8 mouse cellular contexts compared by ENCODE assay signal in genomic region chr2:119289014-119289416, GRCm38 (mm10). TPM values are rescaled to one million over a fixed set of nuclear protein-coding genes. Genes with fewer than 3 reads are reported as not detected.
A peak's percentile ranks its signal among the peaks of the same experiment; 100 is the strongest.
DNase-seq lines count a peak whose midpoint lies in the region; ATAC-seq and TF ChIP-seq lines count a peak whose summit lies in the region.

No protein-coding gene starts in this region.

- peaks cover 49% of the 10 kb centered on the region for H3K79me2 ChIP-seq in macrophage (ENCODE audit: inconsistent target)

- H3K36me3 ChIP-seq in hindbrain, embryonic 10.5 days = peaks cover 42% of the 10 kb centered on the region
- H3K36me3 ChIP-seq in macrophage (ENCODE audit: inconsistent target) = peaks cover 37% of the 10 kb centered on the region
- H3K36me3 ChIP-seq in stomach, embryonic 15.5 days = peaks cover 25% of the 10 kb centered on the region

- peak overlapping the region; percentile 77 for H3K9ac ChIP-seq in stomach, embryonic 15.5 days

- TF ChIP-seq CTCF in cortical plate, adult 2 months (IDR thresholded peaks at IDR 0.05; ENCODE audit: extremely low read depth, insufficient read depth, low read length) = no peak

- H3K9me3 ChIP-seq in hindbrain, embryonic 10.5 days = no peaks in the 10 kb centered on the region
- no peaks in the 10 kb centered on the region for H3K9me3 ChIP-seq in stomach, embryonic 15.5 days

- WGBS in hindbrain, embryonic 10.5 days = 4% methylated on average over 11 of the region's 11 CpGs
- 2% methylated on average over 11 of the region's 11 CpGs for WGBS in macrophage (ENCODE audit: missing documents)
- 2% methylated on average over 11 of the region's 11 CpGs for WGBS in stomach, embryonic 15.5 days

- H3K4me3 ChIP-seq in cortical plate, adult 2 months (ENCODE audit: insufficient read depth, low read length) = peak overlapping the region; percentile 66
- peak overlapping the region; percentile 76 for H3K4me3 ChIP-seq in hindbrain, embryonic 10.5 days
- H3K4me3 ChIP-seq in macrophage (ENCODE audit: inconsistent target) = peak overlapping the region; percentile 98
- peak overlapping the region; percentile 78 for H3K4me3 ChIP-seq in stomach, embryonic 15.5 days (replicated peaks)

- H3K4me1 ChIP-seq in cortical plate, adult 2 months (ENCODE audit: control insufficient read depth, insufficient read depth, low read length) = peaks cover 3% of the 10 kb centered on the region; the same call in 1 of the 2 replicates
- H3K4me1 ChIP-seq in hindbrain, embryonic 10.5 days (replicated peaks) = peaks cover 26% of the 10 kb centered on the region
- H3K4me1 ChIP-seq in stomach, embryonic 15.5 days = peaks cover 14% of the 10 kb centered on the region

- no peak for TF ChIP-seq POLR2A in cortical plate, adult 2 months (IDR thresholded peaks at IDR 0.05; ENCODE audit: extremely low read depth, insufficient read depth, low read length)

- H3K27ac ChIP-seq in cortical plate, adult 2 months (ENCODE audit: insufficient read depth, low read length) = no peak overlapping the region
- H3K27ac ChIP-seq in hindbrain, embryonic 10.5 days = peak overlapping the region; percentile 83
- peak overlapping the region; percentile 99 for H3K27ac ChIP-seq in macrophage
- peak overlapping the region; percentile 80; the same call in 1 of the 2 replicates for H3K27ac ChIP-seq in stomach, embryonic 15.5 days

- peak overlapping the region; percentile 89 for H3K4me2 ChIP-seq in stomach, embryonic 15.5 days

- peak; percentile 55 for DNase-seq in layer of hippocampus, adult 9-11 months
- DNase-seq in layer of hippocampus, adult 8-10 months (ENCODE audit: low spot score in 2 of 2) = no peak
- no peak for DNase-seq in hindbrain, embryonic 10.5 days (ENCODE audit: low spot score)
- no peak for DNase-seq in left cerebral cortex, adult 9 months (ENCODE audit: low spot score in 2 of 2)
- no peak for DNase-seq in kidney, adult 9 months

- H3K27me3 ChIP-seq in hindbrain, embryonic 10.5 days (ENCODE audit: insufficient read depth, poor library complexity, severe bottlenecking) = peaks cover 8% of the 10 kb centered on the region
- no peaks in the 10 kb centered on the region for H3K27me3 ChIP-seq in stomach, embryonic 15.5 days (replicated peaks)

- ATAC-seq in stomach, embryonic 15.5 days (ENCODE audit: insufficient read depth, low FRiP score, low read depth) = no peak

RNA-seq across cellular contexts. Expression of gene Vps18, which starts 0.5 kb away (rescaled TPM):
- total RNA-seq in layer of hippocampus, adult 8-10 months (2022) = 10 to 100 TPM; 42.9 to 47.2 (median 45.5) TPM
- polyA plus RNA-seq in cortical plate, adult 2 months (2012; rRNA removed) = 32.2 and 33.0 TPM in 2 replicates
- 23.1 and 26.7 TPM in 2 replicates for polyA plus RNA-seq in hindbrain, embryonic 10.5 days (2016; fragmentation: Nextera tagmentation; extraction: Ambion mirVana)
- 100 to 1,000 TPM in 1 of 26 experiments, 10 to 100 TPM in 25; 26.7 to 107 (median 64.1) TPM for total RNA-seq in macrophage (2018; cell fraction: chromatin; rRNA removed)
- total RNA-seq in macrophage (2018; cell fraction: cytosol; rRNA removed) = 10 to 100 TPM; 31.6 to 81.3 (median 49.4) TPM
- 100 to 1,000 TPM in 5 of 26 experiments, 10 to 100 TPM in 21; 37.7 to 114 (median 79.0) TPM for total RNA-seq in macrophage (2018; cell fraction: nucleus; rRNA removed)
- polyA plus RNA-seq in macrophage (2018) = 37.4 to 56.2 TPM (median 46.6 TPM) in 3 replicates
- 16.4 and 18.0 TPM in 2 replicates for polyA plus RNA-seq in stomach, embryonic 15.5 days (2015; fragmentation: Nextera tagmentation; extraction: Ambion mirVana)

RNA-seq across cellular contexts. Expression of gene Rhov, which starts 17.9 kb away (rescaled TPM):
- total RNA-seq in layer of hippocampus, adult 8-10 months (2022) = 1 to 10 TPM; 8.5 to 10.0 (median 9.7) TPM
- polyA plus RNA-seq in cortical plate, adult 2 months (2012; rRNA removed) = 8.3 and 8.6 TPM in 2 replicates
- polyA plus RNA-seq in hindbrain, embryonic 10.5 days (2016; fragmentation: Nextera tagmentation; extraction: Ambion mirVana) = 1.2 and 3.8 TPM in 2 replicates
- 10 to 100 TPM in 1 of 26 experiments, 1 to 10 TPM in 16, under 1 TPM in 7, not detected in 2; 0.41 to 11.1 (median 1.7) TPM for total RNA-seq in macrophage (2018; cell fraction: chromatin; rRNA removed)
- total RNA-seq in macrophage (2018; cell fraction: cytosol; rRNA removed) = 1 to 10 TPM in 25 of 26 experiments, under 1 TPM in 1; 0.94 to 9.9 (median 3.0) TPM
- total RNA-seq in macrophage (2018; cell fraction: nucleus; rRNA removed) = 1 to 10 TPM in 25 of 26 experiments, under 1 TPM in 1; 0.82 to 8.2 (median 2.4) TPM
- polyA plus RNA-seq in macrophage (2018) = 3.1 to 15.6 TPM (median 13.6 TPM) in 3 replicates
- 27.1 and 28.4 TPM in 2 replicates for polyA plus RNA-seq in stomach, embryonic 15.5 days (2015; fragmentation: Nextera tagmentation; extraction: Ambion mirVana)

RNA-seq across cellular contexts. Expression of gene Dll4, which starts 36.6 kb away (rescaled TPM):
- 1 to 10 TPM; 2.1 to 3.7 (median 3.2) TPM for total RNA-seq in layer of hippocampus, adult 8-10 months (2022)
- 2.9 and 3.3 TPM in 2 replicates for polyA plus RNA-seq in cortical plate, adult 2 months (2012; rRNA removed)
- 4.7 and 5.8 TPM in 2 replicates for polyA plus RNA-seq in hindbrain, embryonic 10.5 days (2016; fragmentation: Nextera tagmentation; extraction: Ambion mirVana)
- 1 to 10 TPM in 12 of 26 experiments, under 1 TPM in 13, not detected in 1; 0.28 to 3.1 (median 0.96) TPM for total RNA-seq in macrophage (2018; cell fraction: chromatin; rRNA removed)
- total RNA-seq in macrophage (2018; cell fraction: cytosol; rRNA removed) = under 1 TPM in 17 of 26 experiments, not detected in 9; 0.03 to 0.24 (median 0.07) TPM
- 1 to 10 TPM in 4 of 26 experiments, under 1 TPM in 20, not detected in 2; 0.10 to 2.1 (median 0.50) TPM for total RNA-seq in macrophage (2018; cell fraction: nucleus; rRNA removed)
- not detected in 3 replicates for polyA plus RNA-seq in macrophage (2018)
- polyA plus RNA-seq in stomach, embryonic 15.5 days (2015; fragmentation: Nextera tagmentation; extraction: Ambion mirVana) = 7.0 and 8.7 TPM in 2 replicates

RNA-seq across cellular contexts. Expression of gene Spint1, which starts 51.9 kb away (rescaled TPM):
- total RNA-seq in layer of hippocampus, adult 8-10 months (2022) = 1 to 10 TPM; 2.2 to 5.6 (median 2.9) TPM
- 1.8 and 2.6 TPM in 2 replicates for polyA plus RNA-seq in cortical plate, adult 2 months (2012; rRNA removed)
- 5.4 and 8.2 TPM in 2 replicates for polyA plus RNA-seq in hindbrain, embryonic 10.5 days (2016; fragmentation: Nextera tagmentation; extraction: Ambion mirVana)
- not detected for total RNA-seq in macrophage (2018; cell fraction: chromatin; rRNA removed)
- total RNA-seq in macrophage (2018; cell fraction: cytosol; rRNA removed) = under 1 TPM; 0.05 to 0.52 (median 0.20) TPM
- under 1 TPM in 16 of 26 experiments, not detected in 10; 0.21 to 0.99 (median 0.39) TPM for total RNA-seq in macrophage (2018; cell fraction: nucleus; rRNA removed)
- 0.32 to 0.56 TPM (median 0.54 TPM) in 3 replicates for polyA plus RNA-seq in macrophage (2018)
- 74.8 and 80.2 TPM in 2 replicates for polyA plus RNA-seq in stomach, embryonic 15.5 days (2015; fragmentation: Nextera tagmentation; extraction: Ambion mirVana)

RNA-seq across cellular contexts. Expression of gene Ppp1r14d, which starts 59.3 kb away (rescaled TPM):
- not detected for total RNA-seq in layer of hippocampus, adult 8-10 months (2022)
- polyA plus RNA-seq in cortical plate, adult 2 months (2012; rRNA removed) = not detected in 2 replicates
- not detected in 2 replicates for polyA plus RNA-seq in hindbrain, embryonic 10.5 days (2016; fragmentation: Nextera tagmentation; extraction: Ambion mirVana)
- not detected for total RNA-seq in macrophage (2018; cell fraction: chromatin; rRNA removed)
- not detected for total RNA-seq in macrophage (2018; cell fraction: cytosol; rRNA removed)
- not detected for total RNA-seq in macrophage (2018; cell fraction: nucleus; rRNA removed)
- polyA plus RNA-seq in macrophage (2018) = not detected in 3 replicates
- 3.0 and 4.4 TPM in 2 replicates for polyA plus RNA-seq in stomach, embryonic 15.5 days (2015; fragmentation: Nextera tagmentation; extraction: Ambion mirVana)
